In the genomic region with DNA sequence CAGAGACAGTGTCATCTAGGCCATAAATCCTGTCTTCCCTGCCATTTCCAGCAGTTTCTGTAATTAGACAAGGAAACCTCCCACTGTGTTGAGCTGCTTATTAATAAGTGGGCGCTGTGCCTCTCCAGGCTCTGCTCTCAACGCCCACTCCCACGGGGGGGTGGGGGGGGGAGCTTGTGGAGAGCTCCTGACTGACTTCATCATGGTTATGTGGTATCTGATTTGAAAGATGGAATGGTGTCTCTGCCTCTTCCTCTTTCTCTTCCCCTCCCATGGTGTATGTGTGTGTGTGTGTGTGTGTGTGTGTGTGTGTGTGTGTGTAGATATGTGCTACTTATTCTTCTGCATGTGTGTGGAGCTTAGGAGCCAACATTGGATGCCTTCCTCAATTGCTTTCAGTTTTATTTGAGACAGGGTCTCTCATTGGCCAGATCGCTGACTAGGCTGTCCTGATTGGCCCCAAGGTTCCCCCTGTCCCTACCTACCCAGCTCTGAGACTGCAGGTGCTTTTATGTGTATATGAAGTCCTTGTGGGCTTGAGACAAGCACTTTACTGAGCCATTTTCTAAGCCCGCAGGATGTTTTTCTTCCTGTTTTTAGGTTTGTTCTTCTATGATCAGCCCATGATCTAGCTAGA, we compare ENCODE assay signal across 14 mouse cellular contexts.
DNase-seq lines count a peak whose midpoint lies in the region; ATAC-seq lines count a peak whose summit lies in the region.
"Had no signal": no experiment of that assay in that cellular context is flagged by ENCODE, and none has a peak within 500 bp of the region (broad histone marks: within the 10 kb centered on the region; RNA-seq: fewer than 3 reads in every experiment).

No protein-coding gene starts in this region.

- no peak overlapping the region for H3K27ac ChIP-seq in embryonic facial prominence, embryonic 14.5 days (replicated peaks; ENCODE audit: low read depth, low read length)
- no peak overlapping the region for H3K27ac ChIP-seq in embryonic facial prominence, embryonic 10.5 days (replicated peaks)
- no peak overlapping the region for H3K27ac ChIP-seq in midbrain, embryonic 13.5 days
- no peak overlapping the region for H3K27ac ChIP-seq in midbrain, embryonic 16.5 days (ENCODE audit: low read length)
- peak overlapping the region; percentile 33; the same call in 1 of the 2 replicates for H3K27ac ChIP-seq in neural tube, embryonic 13.5 days (replicated peaks)
- H3K27ac ChIP-seq: midbrain, embryonic 12.5 days; stomach, postnatal 0 days had no signal

- no peak overlapping the region for H3K4me3 ChIP-seq in embryonic facial prominence, embryonic 14.5 days (ENCODE audit: low read depth, low read length)
- no peak overlapping the region for H3K4me3 ChIP-seq in embryonic facial prominence, embryonic 10.5 days
- H3K4me3 ChIP-seq in midbrain, embryonic 13.5 days (replicated peaks): no peak overlapping the region
- H3K4me3 ChIP-seq in midbrain, embryonic 16.5 days (ENCODE audit: low read depth, low read length): no peak overlapping the region
- no peak overlapping the region for H3K4me3 ChIP-seq in neural tube, embryonic 13.5 days
- H3K4me3 ChIP-seq: erythroblast, embryonic 14.5 days; hindbrain, embryonic 15.5 days; midbrain, embryonic 12.5 days had no signal

- WGBS in embryonic facial prominence, embryonic 14.5 days: 70% methylated on average over 5 of the region's 5 CpGs
- 78% methylated on average over 5 of the region's 5 CpGs for WGBS in embryonic facial prominence, embryonic 10.5 days
- WGBS in midbrain, embryonic 13.5 days: 74% methylated on average over 5 of the region's 5 CpGs
- 56% methylated on average over 5 of the region's 5 CpGs for WGBS in midbrain, embryonic 16.5 days
- 62% methylated on average over 5 of the region's 5 CpGs for WGBS in neural tube, embryonic 13.5 days

- no peak overlapping the region for H3K9ac ChIP-seq in embryonic facial prominence, embryonic 14.5 days (ENCODE audit: low read depth, low read length)
- H3K9ac ChIP-seq in midbrain, embryonic 13.5 days (replicated peaks): no peak overlapping the region
- no peak overlapping the region for H3K9ac ChIP-seq in midbrain, embryonic 16.5 days (ENCODE audit: low read depth, low read length)
- no peak overlapping the region for H3K9ac ChIP-seq in neural tube, embryonic 13.5 days
- H3K9ac ChIP-seq: hindbrain, embryonic 15.5 days; midbrain, embryonic 12.5 days had no signal

- H3K36me3 ChIP-seq in embryonic facial prominence, embryonic 14.5 days (ENCODE audit: control insufficient read depth, insufficient read depth, low read length): peaks cover 24% of the 10 kb centered on the region; the same call in 1 of the 2 replicates
- peaks cover 20% of the 10 kb centered on the region; the same call in 1 of the 2 replicates for H3K36me3 ChIP-seq in embryonic facial prominence, embryonic 10.5 days (replicated peaks)
- H3K36me3 ChIP-seq in midbrain, embryonic 13.5 days: peaks cover 10% of the 10 kb centered on the region; the same call in 1 of the 2 replicates
- no peaks in the 10 kb centered on the region for H3K36me3 ChIP-seq in midbrain, embryonic 16.5 days (ENCODE audit: control insufficient read depth, insufficient read depth, low read length)
- H3K36me3 ChIP-seq in neural tube, embryonic 13.5 days: peaks cover 20% of the 10 kb centered on the region
- H3K36me3 ChIP-seq: hindbrain, embryonic 15.5 days had no signal

- no peak for DNase-seq in embryonic facial prominence, embryonic 14.5 days (ENCODE audit: low spot score)
- no peak for DNase-seq in embryonic facial prominence, embryonic 10.5 days (ENCODE audit: low spot score)
- peak; percentile 16 for DNase-seq in ZHBTc4 (ENCODE audit: low read depth, low spot score)
- no peak for DNase-seq in layer of hippocampus, postnatal 25 days (ENCODE audit: extremely low spot score in 1 of 2, low spot score in 1 of 2)
- no peak for DNase-seq in layer of hippocampus, adult 9-10 months (ENCODE audit: low spot score)
- DNase-seq: cerebellum, postnatal 25 days; lung, adult 18-20 months had no signal

- H3K4me1 ChIP-seq in embryonic facial prominence, embryonic 14.5 days (ENCODE audit: control insufficient read depth, insufficient read depth, low read length): peaks cover 4% of the 10 kb centered on the region; the same call in 1 of the 2 replicates
- peaks cover 10% of the 10 kb centered on the region for H3K4me1 ChIP-seq in embryonic facial prominence, embryonic 10.5 days
- peaks cover 11% of the 10 kb centered on the region for H3K4me1 ChIP-seq in midbrain, embryonic 13.5 days (replicated peaks)
- 0 out of 2 replicates have a peak, but pooled peaks cover 3% of the 10 kb centered on the region for H3K4me1 ChIP-seq in midbrain, embryonic 16.5 days (ENCODE audit: control insufficient read depth, insufficient read depth, low read length)
- H3K4me1 ChIP-seq in neural tube, embryonic 13.5 days (replicated peaks): peaks cover 44% of the 10 kb centered on the region
- H3K4me1 ChIP-seq: midbrain, embryonic 12.5 days had no signal

- no peaks in the 10 kb centered on the region for H3K27me3 ChIP-seq in embryonic facial prominence, embryonic 14.5 days (replicated peaks; ENCODE audit: control insufficient read depth, insufficient read depth, low read length)
- no peaks in the 10 kb centered on the region for H3K27me3 ChIP-seq in embryonic facial prominence, embryonic 10.5 days (replicated peaks; ENCODE audit: low read depth, poor library complexity, severe bottlenecking)
- H3K27me3 ChIP-seq in midbrain, embryonic 13.5 days: no peaks in the 10 kb centered on the region
- H3K27me3 ChIP-seq in midbrain, embryonic 16.5 days (ENCODE audit: control insufficient read depth, insufficient read depth, low read depth, low read length): no peaks in the 10 kb centered on the region
- H3K27me3 ChIP-seq in neural tube, embryonic 13.5 days: no peaks in the 10 kb centered on the region
- H3K27me3 ChIP-seq: hindbrain, embryonic 15.5 days; midbrain, embryonic 12.5 days had no signal

- no peak overlapping the region for H3K4me2 ChIP-seq in embryonic facial prominence, embryonic 14.5 days (ENCODE audit: low read depth, low read length)
- H3K4me2 ChIP-seq in midbrain, embryonic 13.5 days (replicated peaks): no peak overlapping the region
- no peak overlapping the region for H3K4me2 ChIP-seq in midbrain, embryonic 16.5 days (ENCODE audit: low read length)
- H3K4me2 ChIP-seq in neural tube, embryonic 13.5 days: no peak overlapping the region
- H3K4me2 ChIP-seq: hindbrain, embryonic 15.5 days; midbrain, embryonic 12.5 days had no signal

- H3K9me3 ChIP-seq in embryonic facial prominence, embryonic 14.5 days (ENCODE audit: control insufficient read depth, low read length): no peaks in the 10 kb centered on the region
- no peaks in the 10 kb centered on the region for H3K9me3 ChIP-seq in embryonic facial prominence, embryonic 10.5 days
- no peaks in the 10 kb centered on the region for H3K9me3 ChIP-seq in midbrain, embryonic 13.5 days
- H3K9me3 ChIP-seq in midbrain, embryonic 16.5 days (replicated peaks; ENCODE audit: control insufficient read depth, low read length, poor library complexity, severe bottlenecking): no peaks in the 10 kb centered on the region
- no peaks in the 10 kb centered on the region for H3K9me3 ChIP-seq in neural tube, embryonic 13.5 days
- H3K9me3 ChIP-seq: hindbrain, embryonic 15.5 days; midbrain, embryonic 12.5 days had no signal

- peak; percentile 55; the same call in 1 of the 2 replicates for ATAC-seq in embryonic facial prominence, embryonic 14.5 days (ENCODE audit: low read depth)
- ATAC-seq in midbrain, embryonic 13.5 days: 0 out of 2 replicates have a peak, but pooled peaks have one; percentile 27
- ATAC-seq in midbrain, embryonic 16.5 days: no peak
- peak; percentile 70 for ATAC-seq in neural tube, embryonic 13.5 days (ENCODE audit: low read depth)
